Mouse (Mus musculus) neural tube, embryonic 10.5 days (tissue): Measurements from ENCODE around the gene Fam107b.
"Not testable (repeated sequence)": the region's sequence is repeated elsewhere in the genome, so short reads cannot be mapped to it uniquely, and the experiment has no call there.

Experiments used
- DNase-seq: peaks from one replicate; pipeline ENCODE4 v3.0.0-alpha.2; 2017; ENCODE audit warnings: low spot score; ENCODE audit errors: extremely low spot score

Gene Fam107b

DNA sequence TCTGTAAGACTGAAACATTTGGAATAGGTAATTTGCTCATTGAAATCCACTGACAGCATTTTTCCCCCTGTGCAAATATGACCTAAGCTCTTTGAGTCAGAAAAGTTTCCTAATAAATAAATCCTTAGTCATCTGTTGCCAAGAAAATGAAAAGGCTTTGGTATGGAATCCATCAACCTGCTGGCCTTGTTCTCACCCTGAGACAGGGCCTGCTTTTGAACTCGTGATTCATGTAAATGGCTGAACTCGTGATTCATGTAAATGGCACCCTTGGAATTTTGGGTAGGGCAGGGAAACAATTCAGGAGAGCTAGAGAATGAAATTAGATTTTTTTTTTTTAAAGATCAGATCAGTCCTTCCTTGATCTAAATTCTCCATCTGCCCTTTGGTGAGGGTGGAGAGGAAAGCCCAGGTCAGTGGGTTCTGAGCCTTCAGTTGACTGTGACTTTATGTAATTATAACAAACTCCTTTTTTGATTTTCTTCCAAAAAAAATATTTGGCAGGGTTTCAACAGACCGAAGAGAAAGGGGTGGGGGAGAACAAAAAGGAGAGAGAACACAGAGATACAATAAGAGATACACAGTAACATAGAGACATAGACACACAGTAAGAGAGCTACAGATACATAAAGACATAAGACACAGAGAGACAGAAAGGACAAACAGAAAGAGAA lies 142.2 kb downstream of the Fam107b start:
- DNase-seq, result no peak

DNA sequence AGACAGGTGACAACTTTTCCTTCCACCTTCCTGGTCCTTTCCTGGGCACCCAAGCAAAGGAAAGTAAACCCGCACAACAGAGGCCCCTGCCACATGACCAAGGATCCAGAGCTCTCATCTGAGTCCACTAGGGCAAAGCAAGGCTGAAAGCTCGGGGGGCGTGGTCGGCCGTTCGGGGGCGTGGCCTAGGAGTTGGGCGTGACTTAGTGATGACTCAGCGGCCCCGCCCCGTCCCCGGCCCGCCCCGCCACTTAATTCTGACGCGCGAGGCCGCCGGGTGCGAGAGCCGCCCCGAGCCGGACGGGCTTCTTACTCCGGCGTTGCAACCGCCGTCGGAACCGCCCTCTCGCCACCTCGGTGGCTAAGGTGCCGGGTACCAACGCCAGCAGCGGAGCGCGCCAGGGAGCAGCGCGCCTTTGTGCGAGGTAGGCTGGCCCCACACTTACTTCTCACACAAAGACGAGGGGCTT lies 143.0 kb downstream of the Fam107b start:
- DNase-seq, result peak; percentile 98

DNA sequence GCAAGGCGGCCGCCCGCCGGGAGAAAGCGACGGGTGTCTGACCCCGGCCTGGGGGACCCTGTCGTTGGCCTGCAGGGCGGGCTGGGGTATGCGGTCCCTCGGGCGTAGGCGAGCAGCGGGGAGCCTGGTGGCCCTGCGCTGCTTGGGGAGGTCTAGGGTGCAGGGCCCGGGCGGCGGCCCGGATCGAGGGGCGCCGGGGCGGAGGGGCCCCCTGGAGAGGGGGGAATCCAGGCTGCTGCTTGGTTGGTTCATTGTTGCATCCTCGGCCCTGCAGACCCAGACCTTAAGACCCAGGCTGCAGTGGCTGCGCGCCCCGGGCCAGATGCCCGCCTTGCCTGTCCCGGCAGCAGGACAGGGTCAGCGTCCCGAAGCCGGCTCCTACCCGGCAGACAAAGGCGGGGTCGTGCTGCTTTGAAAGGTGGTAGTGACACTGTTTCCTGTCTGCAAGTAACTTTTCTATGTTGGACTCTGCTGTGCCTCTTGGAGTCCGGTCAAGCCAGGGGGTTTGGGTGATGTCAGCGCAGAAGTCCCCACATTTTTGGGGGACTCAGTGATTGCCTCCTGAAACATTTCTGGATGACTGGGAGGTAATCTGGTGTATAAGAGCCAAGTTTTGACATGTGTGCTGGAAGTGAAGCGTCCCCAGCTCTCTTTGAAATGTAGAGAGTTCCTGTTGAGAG lies 143.5 kb downstream of the Fam107b start:
- peak; percentile 70 for DNase-seq

DNA sequence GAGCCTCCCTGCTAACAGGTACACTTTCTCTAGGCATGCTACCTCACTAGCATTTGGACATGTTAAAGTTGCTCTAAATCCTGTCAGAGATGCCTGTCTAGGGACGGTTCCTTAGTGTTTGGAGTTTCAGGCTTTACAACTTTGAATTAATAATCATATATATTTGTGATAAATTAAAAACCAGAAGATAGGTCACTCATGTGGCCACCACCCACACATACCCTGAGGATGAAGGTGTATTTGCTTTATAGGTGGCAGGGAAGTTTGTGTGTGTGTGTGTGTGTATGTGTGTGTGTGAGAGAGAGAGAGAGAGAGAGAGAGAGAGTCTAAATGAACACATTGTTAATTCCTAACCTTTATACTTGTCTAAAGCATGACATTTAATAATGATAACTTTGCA lies 144.2 kb downstream of the Fam107b start:
- DNase-seq, result no peak

DNA sequence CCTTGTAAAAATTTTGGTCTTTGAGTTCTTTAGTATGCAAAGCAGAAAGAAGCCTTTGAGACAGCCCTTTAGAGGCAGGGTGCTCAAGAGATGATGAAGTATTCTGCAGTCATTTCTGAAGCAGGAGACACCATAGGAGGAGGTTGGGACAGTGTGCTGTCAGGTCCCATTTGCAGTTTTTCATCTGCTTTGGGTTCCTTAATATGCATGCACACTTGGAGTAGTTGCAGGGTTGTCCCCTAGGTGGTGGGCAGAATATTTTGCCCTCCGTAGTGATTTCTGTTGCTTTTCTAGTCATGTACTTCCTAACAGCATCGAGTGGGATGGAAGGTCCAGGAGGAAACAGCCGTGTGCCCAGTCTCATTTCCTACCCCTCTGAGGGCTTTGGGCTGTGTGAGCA lies 145.1 kb downstream of the Fam107b start:
- DNase-seq, result no peak

DNA sequence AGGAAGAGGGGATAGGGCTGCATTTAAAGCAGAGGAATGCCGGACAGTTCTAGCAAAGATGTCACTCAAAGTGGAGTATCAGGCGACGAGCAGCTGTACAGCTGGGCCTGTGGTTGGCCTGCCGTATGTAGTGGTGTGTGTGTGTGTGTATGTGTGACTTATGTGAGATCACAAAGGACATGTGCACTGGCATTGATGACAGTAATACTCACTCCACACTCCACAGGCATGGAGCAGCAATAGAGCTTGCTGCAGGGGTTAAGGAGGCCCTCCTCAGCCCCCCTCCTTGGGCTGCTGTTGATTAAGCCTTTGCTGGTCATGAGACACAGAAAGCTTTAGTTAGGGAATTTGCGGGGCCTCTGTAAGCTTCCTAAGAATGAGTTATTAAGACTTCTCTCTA lies 147.0 kb downstream of the Fam107b start:
- DNase-seq, result no peak

DNA sequence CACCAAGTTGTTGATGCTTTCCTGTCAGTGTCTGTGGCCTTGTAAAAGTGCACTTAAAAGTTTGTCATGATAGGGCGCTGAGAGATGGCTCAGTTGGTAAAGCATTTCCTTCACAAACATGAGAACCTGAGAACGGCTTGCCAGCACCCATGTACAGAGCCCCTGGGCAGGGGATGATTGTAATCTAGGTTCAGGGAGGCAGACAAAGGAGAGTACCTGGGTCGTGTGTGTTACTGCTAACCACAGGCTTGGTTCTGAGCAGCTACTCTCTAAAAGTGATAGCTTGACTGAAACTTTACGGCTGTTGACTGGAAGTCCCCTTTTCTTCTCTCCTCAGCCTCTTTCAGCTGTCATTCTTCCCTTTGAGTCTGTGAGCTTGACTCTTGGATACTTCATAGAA lies 147.6 kb downstream of the Fam107b start:
- no peak for DNase-seq

DNA sequence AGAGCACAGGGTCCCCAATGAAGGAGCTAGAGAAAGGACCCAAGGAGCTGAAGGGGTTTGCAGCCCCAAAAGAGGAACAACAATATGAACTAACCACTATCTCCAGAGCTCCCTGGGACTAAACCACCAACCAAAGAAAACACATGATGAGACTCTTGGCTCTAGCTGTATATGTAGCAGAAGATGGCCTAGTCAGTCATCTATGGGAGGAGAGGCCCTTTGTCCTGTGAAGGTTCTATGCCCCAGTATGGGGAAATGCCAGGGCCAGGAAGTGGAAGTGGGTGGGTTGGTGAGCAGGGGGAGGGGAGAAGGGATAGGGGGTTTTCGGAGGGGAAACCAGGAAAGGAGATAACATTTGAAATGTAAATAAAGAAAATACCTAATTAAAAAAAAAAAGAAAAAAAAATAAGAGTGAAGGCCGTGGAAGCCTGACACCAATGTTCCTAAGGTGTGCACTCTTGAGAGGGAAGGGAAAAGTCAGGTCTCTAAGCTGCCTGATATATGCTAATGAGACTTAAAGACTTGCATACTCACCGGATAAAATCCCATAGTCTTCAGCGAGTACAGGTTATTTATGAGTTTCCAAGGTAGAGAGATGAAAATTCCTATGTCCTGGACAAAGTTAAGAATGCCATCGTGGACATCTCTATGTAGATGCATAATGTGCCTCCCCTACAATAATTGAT lies 149.3 kb downstream of the Fam107b start:
- not testable (repeated sequence) for DNase-seq

DNA sequence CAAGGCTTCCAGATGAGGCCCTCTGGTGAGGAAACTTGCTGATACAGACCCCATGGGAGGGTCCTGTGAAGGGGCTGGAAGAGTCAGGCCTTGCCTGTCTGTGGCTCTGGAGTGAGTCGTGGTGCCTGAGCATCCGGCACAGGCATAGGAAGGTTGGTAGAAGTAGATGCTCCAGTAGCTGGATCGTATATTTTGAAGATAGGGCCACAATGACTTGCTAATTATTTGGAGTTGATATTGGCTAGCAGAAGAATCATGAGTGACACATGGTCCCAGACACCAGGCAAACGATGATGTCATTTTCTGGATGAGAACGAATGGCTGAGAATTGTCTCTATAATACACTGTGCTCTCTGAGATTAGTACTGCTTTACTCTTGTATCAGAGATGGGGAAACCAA lies 150.8 kb downstream of the Fam107b start:
- DNase-seq, result no peak

DNA sequence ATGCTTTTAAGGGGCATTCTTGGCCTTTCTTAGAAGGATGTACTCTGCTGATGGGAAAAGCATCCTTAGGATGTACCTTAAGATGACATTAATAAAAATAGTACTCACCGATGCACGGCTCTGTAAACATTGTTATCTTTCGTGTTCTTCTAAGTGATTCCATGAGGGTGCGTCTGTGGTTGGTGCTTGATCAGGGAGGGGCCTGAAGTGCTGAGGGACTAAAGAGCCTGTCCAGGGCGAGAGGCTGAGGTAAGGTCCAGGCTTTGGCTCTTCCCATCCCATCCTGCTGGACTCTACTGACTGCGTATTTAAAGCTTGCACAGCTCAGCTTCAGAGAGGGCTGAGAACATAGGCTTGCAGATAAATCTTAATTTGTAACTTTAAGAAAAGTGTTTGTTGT lies 151.7 kb downstream of the Fam107b start:
- DNase-seq, result no peak

DNA sequence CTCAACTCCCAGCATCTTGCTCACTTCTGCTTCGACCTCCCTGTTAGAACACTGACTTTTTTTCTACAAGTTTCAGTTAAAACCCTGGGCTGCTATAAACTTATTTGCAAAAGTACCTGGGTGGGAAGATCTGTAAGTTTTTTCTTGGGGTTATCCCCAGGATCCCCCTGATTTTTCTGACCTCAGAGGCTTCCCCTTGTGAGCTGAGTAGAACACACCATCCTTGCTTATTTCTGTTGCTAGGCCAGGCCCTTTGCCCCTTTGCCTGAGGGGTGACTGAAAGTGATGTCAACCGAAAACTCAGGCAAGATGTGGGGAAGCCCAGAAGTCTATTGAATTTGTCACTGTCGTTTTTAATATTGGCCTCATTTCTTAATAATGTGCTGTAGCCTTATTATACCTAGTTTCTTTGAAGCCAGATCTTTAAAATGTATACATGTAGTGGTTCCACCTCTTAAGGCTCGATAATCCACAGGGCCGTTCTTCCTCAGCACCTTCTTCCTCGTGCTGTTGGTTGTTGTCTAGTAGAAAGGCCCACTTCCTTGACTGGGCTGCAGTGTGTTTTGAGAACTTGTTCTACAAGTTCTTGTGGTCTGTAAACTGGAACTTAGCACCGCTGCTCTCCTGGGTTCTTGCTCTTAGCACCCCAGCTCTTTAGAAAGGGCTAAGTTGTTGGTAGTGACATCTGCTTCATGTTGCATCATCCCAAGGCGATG lies 153.3 kb downstream of the Fam107b start:
- no peak for DNase-seq

DNA sequence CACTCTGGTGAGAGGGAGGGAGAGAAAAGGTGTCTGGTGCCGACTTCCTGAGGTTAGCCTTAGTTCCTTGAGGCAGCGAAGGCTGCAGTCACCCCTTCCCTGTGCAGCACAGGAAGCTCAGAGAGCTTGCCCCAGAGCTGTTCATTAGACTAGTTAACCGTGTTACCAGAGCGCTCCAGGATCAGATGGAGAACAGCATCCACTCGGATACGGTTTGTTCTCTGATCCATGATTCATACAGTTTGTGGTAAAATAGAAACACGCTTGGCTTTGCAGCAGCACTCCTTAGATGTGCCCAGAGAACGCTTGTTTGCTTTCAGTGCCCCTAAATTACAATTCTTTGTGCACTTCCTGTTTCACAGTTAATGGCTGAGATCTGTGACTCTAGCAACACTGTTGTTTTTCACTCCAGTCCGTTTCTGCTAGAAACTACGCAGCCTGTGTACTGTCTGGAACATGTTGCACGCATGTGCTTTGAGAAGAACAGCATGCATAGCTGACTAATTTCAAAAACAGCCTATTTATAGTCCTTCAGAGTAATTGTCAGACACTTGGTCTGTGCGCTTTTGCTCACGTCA lies 156.3 kb downstream of the Fam107b start:
- no peak for DNase-seq

DNA sequence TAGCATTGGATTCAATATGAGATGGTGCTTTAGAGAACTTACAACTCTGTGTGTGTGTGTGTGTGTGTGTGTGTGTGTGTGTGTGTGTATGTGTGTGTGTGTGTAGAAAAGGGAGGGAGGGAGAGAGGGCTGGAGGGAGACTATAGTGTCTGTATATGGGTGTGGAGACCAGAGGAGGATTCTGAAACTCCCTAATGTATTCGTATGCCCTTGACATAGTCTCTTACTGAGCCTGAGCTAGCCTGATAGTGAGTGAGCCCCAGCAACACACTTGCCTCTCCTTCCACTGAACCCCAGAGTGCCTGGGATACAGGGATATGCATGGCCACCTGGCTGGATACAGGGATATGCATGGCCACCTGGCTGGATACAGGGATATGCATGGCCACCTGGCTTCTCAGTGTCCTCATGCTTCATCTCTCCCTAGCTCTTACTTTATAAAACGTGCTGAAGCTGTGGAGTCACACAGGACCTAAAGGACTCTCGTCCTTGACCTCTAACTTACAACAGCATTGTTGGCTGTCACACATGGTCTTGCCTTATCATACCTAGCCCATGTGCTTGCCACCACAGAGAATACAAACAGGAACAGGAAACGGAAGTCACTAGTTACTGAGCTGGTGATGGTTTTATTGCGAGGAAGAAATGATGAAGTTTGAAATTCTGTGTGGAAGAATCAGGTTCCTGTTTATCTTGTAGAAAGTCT lies 157.1 kb downstream of the Fam107b start:
- DNase-seq, result no peak

DNA sequence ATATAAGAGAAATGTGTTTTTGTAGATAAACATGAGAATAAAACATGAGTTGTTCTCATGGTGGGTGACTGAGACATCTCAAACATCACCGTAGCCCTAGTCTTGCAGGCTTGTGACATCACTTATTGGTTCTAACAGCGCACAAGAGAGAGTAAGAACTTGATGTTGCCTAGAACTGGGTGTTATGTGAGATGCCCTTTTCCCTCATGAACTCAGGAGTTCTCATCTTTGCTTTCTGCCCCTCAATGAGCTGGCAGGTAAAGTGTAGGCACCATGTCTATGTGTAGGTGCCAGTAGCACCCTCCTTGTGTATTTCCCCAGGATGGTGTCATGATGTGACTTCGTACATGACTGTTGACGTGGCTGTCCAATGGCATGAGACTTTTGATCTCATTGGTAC lies 157.8 kb downstream of the Fam107b start:
- DNase-seq, result no peak

DNA sequence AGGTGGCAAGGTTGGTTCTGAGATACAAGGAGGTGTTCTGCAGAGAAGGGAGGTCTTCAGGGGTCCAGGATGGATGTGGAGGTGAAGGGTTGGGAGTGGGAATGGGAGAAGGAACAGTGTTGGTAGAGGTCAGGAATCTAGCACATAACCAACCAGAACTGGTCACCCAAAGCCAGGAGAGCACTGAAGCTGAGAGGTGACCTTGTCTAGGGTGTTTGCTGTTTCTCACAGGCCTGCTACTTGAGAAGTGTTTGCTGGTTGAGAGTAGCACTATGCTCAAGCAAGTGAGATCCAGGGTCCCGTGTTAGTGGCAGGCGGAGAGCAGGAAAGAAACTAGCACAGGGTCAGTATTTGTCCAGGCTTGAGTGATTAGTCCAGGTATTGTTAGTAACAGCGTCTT lies 159.3 kb downstream of the Fam107b start:
- no peak for DNase-seq

DNA sequence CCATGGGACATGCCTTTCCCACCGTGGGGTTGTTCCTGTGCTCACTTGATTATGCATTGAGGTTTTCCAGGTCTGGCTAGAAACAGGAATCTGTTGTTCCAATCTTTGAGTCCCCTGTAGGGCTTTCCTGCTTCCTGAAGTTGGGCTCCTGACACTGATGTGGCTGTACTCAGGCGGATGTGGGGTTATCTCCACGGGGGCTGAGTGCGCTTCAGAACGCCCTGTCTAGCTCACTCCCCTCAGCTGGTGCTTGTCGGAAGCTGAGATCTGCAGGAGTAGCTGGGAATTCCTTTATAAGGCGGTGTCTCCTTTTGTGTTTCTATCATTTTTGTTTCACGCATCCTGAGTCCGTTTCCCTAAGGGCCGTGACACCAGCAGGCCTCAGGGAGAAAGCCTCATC lies 160.5 kb downstream of the Fam107b start:
- DNase-seq, result no peak

DNA sequence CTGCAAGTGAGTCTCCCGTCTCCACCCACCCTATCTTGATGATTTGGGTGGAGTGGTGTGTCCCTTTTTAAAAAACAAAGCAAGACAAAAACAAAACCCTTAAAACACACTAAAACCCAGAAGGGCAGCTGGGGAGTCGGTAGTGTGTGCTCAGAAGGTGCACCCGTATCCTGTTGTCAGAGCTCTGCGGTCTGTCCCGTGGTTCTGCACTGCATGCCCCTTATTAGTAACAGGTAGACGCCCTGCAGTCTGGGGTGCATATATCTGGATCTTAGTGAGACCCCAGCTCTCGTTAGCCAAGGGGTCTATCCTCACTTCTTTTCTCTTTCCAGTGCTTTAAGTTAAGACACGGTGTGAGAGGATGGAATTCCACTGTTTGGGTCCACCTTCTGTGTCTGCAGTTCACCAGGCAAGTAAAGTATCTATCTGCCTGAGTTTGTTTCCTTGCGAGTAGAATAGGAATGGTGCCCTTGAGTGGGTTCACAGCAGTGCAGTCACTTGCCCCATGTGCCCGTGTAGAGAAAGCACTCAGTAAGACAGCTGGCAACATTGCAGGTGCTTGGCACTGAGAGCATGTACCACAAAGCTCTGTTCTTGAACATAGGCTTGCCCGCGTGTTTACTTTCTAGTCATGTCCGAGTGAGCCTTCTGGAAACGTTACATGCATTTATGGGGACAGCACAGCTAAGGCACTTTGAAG lies 161.2 kb downstream of the Fam107b start:
- DNase-seq, result no peak

DNA sequence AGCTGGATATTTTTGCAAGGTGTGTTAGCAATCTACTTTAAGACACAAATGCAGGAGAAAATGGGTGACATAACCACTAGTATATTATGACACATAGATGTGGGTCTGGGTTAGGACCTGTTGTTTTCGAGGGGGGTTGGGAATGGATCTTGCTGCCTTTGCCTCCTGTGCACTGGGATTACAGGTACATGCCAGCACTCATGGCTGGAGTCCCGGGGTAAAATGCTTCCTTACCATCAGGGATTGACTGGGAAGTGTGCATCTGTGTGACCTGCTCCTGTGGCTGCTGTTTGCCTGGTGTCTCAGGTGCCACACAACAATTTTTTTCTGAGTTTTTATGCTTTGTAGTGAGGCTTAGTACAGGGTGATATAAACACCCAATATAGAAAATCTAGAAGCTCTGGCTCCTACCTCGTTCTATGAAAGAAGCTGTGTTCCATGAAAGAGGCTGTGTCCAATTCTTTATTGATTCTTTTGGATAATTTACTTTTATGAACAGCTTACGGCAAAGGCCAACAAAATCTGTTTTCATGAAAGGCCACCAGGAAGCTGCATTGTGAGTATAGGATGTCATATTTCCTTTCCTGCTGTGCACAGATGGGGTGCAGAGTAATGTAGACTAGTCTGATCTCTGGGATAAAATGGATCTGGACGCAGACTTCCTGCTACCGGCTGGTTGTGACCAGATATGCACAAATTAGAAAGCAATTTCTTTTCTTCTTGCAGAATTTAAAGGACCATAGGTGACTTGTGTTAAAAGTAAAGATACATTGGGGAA lies 167.8 kb downstream of the Fam107b start:
- no peak for DNase-seq

DNA sequence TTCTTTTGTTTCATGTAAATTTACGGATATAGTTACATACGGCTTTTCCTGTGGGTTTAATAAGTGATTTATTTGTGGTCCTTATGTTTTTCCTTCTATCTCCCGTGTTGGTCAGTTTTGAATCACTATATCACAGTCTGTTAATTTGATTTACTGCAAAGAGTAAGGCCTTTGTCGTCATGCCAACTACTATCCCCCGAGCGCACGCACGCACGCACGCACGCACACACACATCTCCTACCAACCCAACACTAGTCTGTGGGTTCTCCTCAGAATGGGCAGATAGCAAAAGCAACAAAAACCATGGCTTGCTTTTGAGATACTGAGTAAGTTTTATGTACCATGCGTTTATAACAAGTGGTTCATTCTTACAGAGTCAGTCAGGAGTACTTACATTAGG lies 168.4 kb downstream of the Fam107b start:
- no peak for DNase-seq
